Mouse (Mus musculus): ENCODE results near the gene Leap2. TPM values are rescaled to one million over a fixed set of nuclear protein-coding genes. Genes with fewer than 3 reads are reported as not detected.
"Not testable (repeated sequence)": the region's sequence is repeated elsewhere in the genome, so short reads cannot be mapped to it uniquely, and the experiment has no call there.

Leap2 gene
- total RNA-seq, 2 experiments from 2014 or later = not detected

- DNase-seq (ENCODE audit: low spot score in 2 of 2) = no peak
Observed at GRCm38 (mm10) chr11:53443861-53444260, 20.9 kb upstream of the Leap2 start.

GRCm38 (mm10) chr11:53441921-53442320, 19.0 kb upstream of the Leap2 start:
- DNase-seq (ENCODE audit: low spot score in 2 of 2) = no peak

GRCm38 (mm10) chr11:53436338-53436737, 13.4 kb upstream of the Leap2 start:
- no peak for DNase-seq (ENCODE audit: low spot score in 2 of 2)

- no peak for DNase-seq (ENCODE audit: low spot score in 2 of 2)
Observed at GRCm38 (mm10) chr11:53435504-53435903, 12.5 kb upstream of the Leap2 start.

GRCm38 (mm10) chr11:53433057-53433456, 10.1 kb upstream of the Leap2 start:
- no peak for DNase-seq (ENCODE audit: low spot score in 2 of 2)

- no peak for DNase-seq (ENCODE audit: low spot score in 2 of 2)
Observed at GRCm38 (mm10) chr11:53431347-53432056, 8.5 kb upstream of the Leap2 start.

GRCm38 (mm10) chr11:53430670-53431346, 7.8 kb upstream of the Leap2 start, which contains the start of the genes Uqcrq and Gdf9:
Gene Uqcrq (minus strand): TSS chr11:53430831.
Gene Gdf9 (plus strand): TSS chr11:53431023.
- DNase-seq (ENCODE audit: low spot score in 2 of 2) = peak; percentile 98 to 99

- DNase-seq (ENCODE audit: low spot score in 2 of 2) = no peak
Observed at GRCm38 (mm10) chr11:53430300-53430669, 7.3 kb upstream of the Leap2 start.

- DNase-seq (ENCODE audit: low spot score in 2 of 2) = no peak
Observed at GRCm38 (mm10) chr11:53429182-53429581, 6.2 kb upstream of the Leap2 start.

- no peak for DNase-seq (ENCODE audit: low spot score in 2 of 2)
Observed at GRCm38 (mm10) chr11:53428716-53429057, 5.7 kb upstream of the Leap2 start.

GRCm38 (mm10) chr11:53427993-53428715, 5.2 kb upstream of the Leap2 start:
- DNase-seq (ENCODE audit: low spot score in 2 of 2) = no peak

- DNase-seq (ENCODE audit: low spot score in 2 of 2) = not testable (repeated sequence)
Observed at GRCm38 (mm10) chr11:53426914-53427313, 3.9 kb upstream of the Leap2 start.

- no peak for DNase-seq (ENCODE audit: low spot score in 2 of 2)
Observed at GRCm38 (mm10) chr11:53425711-53426255, 2.8 kb upstream of the Leap2 start.

- DNase-seq (ENCODE audit: low spot score in 2 of 2) = no peak
Observed at GRCm38 (mm10) chr11:53425251-53425650, 2.3 kb upstream of the Leap2 start.

GRCm38 (mm10) chr11:53424826-53425225, 1.9 kb upstream of the Leap2 start:
- no peak for DNase-seq (ENCODE audit: low spot score in 2 of 2)

GRCm38 (mm10) chr11:53418048-53418447, 4.9 kb downstream of the Leap2 start:
- no peak for DNase-seq (ENCODE audit: low spot score in 2 of 2)

GRCm38 (mm10) chr11:53413871-53414270, 9.1 kb downstream of the Leap2 start:
- no peak for DNase-seq (ENCODE audit: low spot score in 2 of 2)

- no peak for DNase-seq (ENCODE audit: low spot score in 2 of 2)
Observed at GRCm38 (mm10) chr11:53411738-53412137, 11.2 kb downstream of the Leap2 start.

GRCm38 (mm10) chr11:53403638-53404037, 19.3 kb downstream of the Leap2 start:
- DNase-seq (ENCODE audit: low spot score in 2 of 2) = no peak

GRCm38 (mm10) chr11:53393856-53394255, 29.1 kb downstream of the Leap2 start:
- DNase-seq (ENCODE audit: low spot score in 2 of 2) = no peak

- no peak for DNase-seq (ENCODE audit: low spot score in 2 of 2)
Observed at GRCm38 (mm10) chr11:53383758-53384428, 39.1 kb downstream of the Leap2 start.
